In genomic region chr4:126983321-126983720, GRCm38 (mm10) we compare ENCODE assay signal across 13 mouse cellular contexts.
"Had no signal": no experiment of that assay in that cellular context is flagged by ENCODE, and none has a peak within 500 bp of the region (broad histone marks: within the 10 kb centered on the region; RNA-seq: fewer than 3 reads in every experiment).

No protein-coding gene starts in this region.

- ATAC-seq: midbrain, embryonic 15.5 days had no signal

- H3K4me3 ChIP-seq: kidney, embryonic 15.5 days; limb, embryonic 13.5 days; megakaryocyte, embryonic 14.5 days; midbrain, embryonic 15.5 days; neural tube, embryonic 12.5 days had no signal

- H3K36me3 ChIP-seq: kidney, embryonic 15.5 days; limb, embryonic 13.5 days; midbrain, embryonic 15.5 days; neural tube, embryonic 12.5 days had no signal

- H3K27me3 ChIP-seq: kidney, embryonic 15.5 days; limb, embryonic 13.5 days; midbrain, embryonic 15.5 days; neural tube, embryonic 12.5 days had no signal

- DNase-seq: kidney, postnatal 14 days; left cerebral cortex, postnatal 4 days; lung, embryonic 14.5 days; lung, postnatal 10 days; thymus, postnatal 4 days had no signal

- H3K4me1 ChIP-seq: kidney, embryonic 15.5 days; limb, embryonic 13.5 days; megakaryocyte, embryonic 14.5 days; midbrain, embryonic 15.5 days; neural tube, embryonic 12.5 days had no signal

- H3K27ac ChIP-seq: kidney, embryonic 15.5 days; limb, embryonic 13.5 days; macrophage; midbrain, embryonic 15.5 days; neural tube, embryonic 12.5 days had no signal

- H3K9me3 ChIP-seq: kidney, embryonic 15.5 days; limb, embryonic 13.5 days; megakaryocyte, embryonic 14.5 days; midbrain, embryonic 15.5 days; neural tube, embryonic 12.5 days had no signal

- H3K9ac ChIP-seq: kidney, embryonic 15.5 days; limb, embryonic 13.5 days; lung, embryonic 14.5 days; midbrain, embryonic 15.5 days; neural tube, embryonic 12.5 days had no signal

- H3K4me2 ChIP-seq: kidney, embryonic 15.5 days; limb, embryonic 13.5 days; liver, embryonic 11.5 days; lung, embryonic 14.5 days; midbrain, embryonic 11.5 days; midbrain, embryonic 15.5 days; neural tube, embryonic 12.5 days had no signal
